Comparison of ENCODE assay signal across 9 mouse cellular contexts in genomic region chr16:45120844-45121425, GRCm38 (mm10). TPM values are rescaled to one million over a fixed set of nuclear protein-coding genes. Genes with fewer than 3 reads are reported as not detected.
DNase-seq lines count a peak whose midpoint lies in the region; ATAC-seq and TF ChIP-seq lines count a peak whose summit lies in the region.
"Had no signal": no experiment of that assay in that cellular context is flagged by ENCODE, and none has a peak within 500 bp of the region (broad histone marks: within the 10 kb centered on the region; RNA-seq: fewer than 3 reads in every experiment).

No protein-coding gene starts in this region.

- TF ChIP-seq CTCF in hindbrain, postnatal 0 days (IDR thresholded peaks at IDR 0.05; ENCODE audit: low read depth) = no peak

- H3K4me1 ChIP-seq in hindbrain, postnatal 0 days (ENCODE audit: insufficient read depth, low read length) = no peaks in the 10 kb centered on the region
- no peaks in the 10 kb centered on the region for H3K4me1 ChIP-seq in hindbrain, embryonic 13.5 days (replicated peaks)
- no peaks in the 10 kb centered on the region for H3K4me1 ChIP-seq in liver, embryonic 12.5 days

- H3K27ac ChIP-seq in hindbrain, postnatal 0 days = peak overlapping the region; percentile 37; the same call in 1 of the 2 replicates
- H3K27ac ChIP-seq in hindbrain, embryonic 13.5 days = no peak overlapping the region
- H3K27ac ChIP-seq in liver, embryonic 12.5 days = no peak overlapping the region
- H3K27ac ChIP-seq: limb, embryonic 15.5 days had no signal

- H3K27me3 ChIP-seq in hindbrain, postnatal 0 days (ENCODE audit: insufficient read depth, low read length) = no peaks in the 10 kb centered on the region
- no peaks in the 10 kb centered on the region for H3K27me3 ChIP-seq in hindbrain, embryonic 13.5 days
- no peaks in the 10 kb centered on the region for H3K27me3 ChIP-seq in liver, embryonic 12.5 days (replicated peaks)
- H3K27me3 ChIP-seq: limb, embryonic 15.5 days had no signal

- no peak overlapping the region for H3K4me3 ChIP-seq in hindbrain, postnatal 0 days (ENCODE audit: low read length)
- no peak overlapping the region for H3K4me3 ChIP-seq in hindbrain, embryonic 13.5 days
- no peak overlapping the region for H3K4me3 ChIP-seq in liver, embryonic 12.5 days
- H3K4me3 ChIP-seq: limb, embryonic 15.5 days had no signal

- 40% methylated on average over 5 of the region's 5 CpGs for WGBS in hindbrain, postnatal 0 days
- WGBS in hindbrain, embryonic 13.5 days = 69% methylated on average over 5 of the region's 5 CpGs
- 71% methylated on average over 5 of the region's 5 CpGs for WGBS in liver, embryonic 12.5 days (ENCODE audit: insufficient replicate concordance)

- DNase-seq in hindbrain, postnatal 0 days (ENCODE audit: low spot score) = peak; percentile 65
- DNase-seq in adrenal gland, postnatal 10 days = peak; percentile 81
- peak; percentile 74 for DNase-seq in gastrocnemius, postnatal 10 days
- DNase-seq in kidney, adult 11 months = peak; percentile 35
- DNase-seq in lung, postnatal 25 days (ENCODE audit: low spot score) = peak; percentile 36

- no peak for ATAC-seq in hindbrain, postnatal 0 days
- ATAC-seq in hindbrain, embryonic 13.5 days (ENCODE audit: low FRiP score) = no peak; the same call in 1 of the 2 replicates
- ATAC-seq in granulocyte monocyte progenitor cell, adult 5-6 weeks (replicated peaks; ENCODE audit: poor library complexity, severe bottlenecking) = no peak
- no peak for ATAC-seq in liver, embryonic 12.5 days

- no peak overlapping the region for H3K4me2 ChIP-seq in hindbrain, postnatal 0 days (ENCODE audit: low read depth, low read length)
- no peak overlapping the region for H3K4me2 ChIP-seq in hindbrain, embryonic 13.5 days
- no peak overlapping the region for H3K4me2 ChIP-seq in liver, embryonic 12.5 days
- H3K4me2 ChIP-seq: limb, embryonic 15.5 days had no signal

- H3K36me3 ChIP-seq in hindbrain, postnatal 0 days (ENCODE audit: insufficient read depth, low read length) = no peaks in the 10 kb centered on the region
- H3K36me3 ChIP-seq in hindbrain, embryonic 13.5 days = no peaks in the 10 kb centered on the region
- H3K36me3 ChIP-seq in liver, embryonic 12.5 days = no peaks in the 10 kb centered on the region

- H3K9me3 ChIP-seq in hindbrain, postnatal 0 days (ENCODE audit: low read length) = no peaks in the 10 kb centered on the region
- no peaks in the 10 kb centered on the region for H3K9me3 ChIP-seq in hindbrain, embryonic 13.5 days
- H3K9me3 ChIP-seq in liver, embryonic 12.5 days (replicated peaks) = no peaks in the 10 kb centered on the region
- H3K9me3 ChIP-seq: limb, embryonic 15.5 days had no signal

- no peak overlapping the region for H3K9ac ChIP-seq in hindbrain, postnatal 0 days (replicated peaks; ENCODE audit: low read length)
- no peak overlapping the region for H3K9ac ChIP-seq in hindbrain, embryonic 13.5 days
- H3K9ac ChIP-seq in liver, embryonic 12.5 days = no peak overlapping the region
- H3K9ac ChIP-seq: limb, embryonic 15.5 days had no signal

RNA-seq across cellular contexts. Expression of gene Ccdc80, which starts 27.7 kb away (rescaled TPM):
- total RNA-seq in hindbrain, postnatal 0 days (2014; rRNA removed) = 6.2 and 14.5 TPM in 2 replicates
- polyA plus RNA-seq in hindbrain, postnatal 0 days (2015; fragmentation: Nextera tagmentation; extraction: Ambion mirVana) = 13.6 and 14.9 TPM in 2 replicates
- polyA plus RNA-seq in hindbrain, embryonic 13.5 days (2015; fragmentation: Nextera tagmentation; extraction: Ambion mirVana) = 11.7 and 14.0 TPM in 2 replicates
- total RNA-seq in adrenal gland, postnatal 10 days (2021) = 10 to 100 TPM; 60.7 to 82.4 TPM
- total RNA-seq in gastrocnemius, postnatal 10 days (2021) = 100 to 1,000 TPM; 114 to 142 TPM
- 0.43 TPM in 1 of 2 replicates, not detected in the other for total RNA-seq in granulocyte monocyte progenitor cell, adult 5-6 weeks (2014; fragmentation: Nextera tagmentation)
- total RNA-seq in granulocyte monocyte progenitor cell, adult 5-6 weeks (2017) = 0.41 TPM in 1 of 2 replicates, not detected in the other
- 10.9 and 12.2 TPM in 2 replicates for polyA plus RNA-seq in liver, embryonic 12.5 days (2016; fragmentation: Nextera tagmentation; extraction: Ambion mirVana)

RNA-seq across cellular contexts. Expression of gene Slc35a5, which starts 37.6 kb away (rescaled TPM):
- total RNA-seq in hindbrain, postnatal 0 days (2014; rRNA removed) = 30.2 and 43.7 TPM in 2 replicates
- 26.1 and 36.1 TPM in 2 replicates for polyA plus RNA-seq in hindbrain, postnatal 0 days (2015; fragmentation: Nextera tagmentation; extraction: Ambion mirVana)
- 33.3 and 34.1 TPM in 2 replicates for polyA plus RNA-seq in hindbrain, embryonic 13.5 days (2015; fragmentation: Nextera tagmentation; extraction: Ambion mirVana)
- total RNA-seq in adrenal gland, postnatal 10 days (2021) = 10 to 100 TPM; 23.2 to 26.2 TPM
- total RNA-seq in gastrocnemius, postnatal 10 days (2021) = 1 to 10 TPM; 8.9 to 9.5 TPM
- total RNA-seq in granulocyte monocyte progenitor cell, adult 5-6 weeks (2014; fragmentation: Nextera tagmentation) = 8.7 and 15.9 TPM in 2 replicates
- total RNA-seq in granulocyte monocyte progenitor cell, adult 5-6 weeks (2017) = 10.9 and 20.1 TPM in 2 replicates
- polyA plus RNA-seq in liver, embryonic 12.5 days (2016; fragmentation: Nextera tagmentation; extraction: Ambion mirVana) = 7.3 and 9.0 TPM in 2 replicates

RNA-seq across cellular contexts. Expression of gene Atg3, which starts 37.6 kb away (rescaled TPM):
- total RNA-seq in hindbrain, postnatal 0 days (2014; rRNA removed) = 11.2 and 11.7 TPM in 2 replicates
- 52.1 and 53.0 TPM in 2 replicates for polyA plus RNA-seq in hindbrain, postnatal 0 days (2015; fragmentation: Nextera tagmentation; extraction: Ambion mirVana)
- polyA plus RNA-seq in hindbrain, embryonic 13.5 days (2015; fragmentation: Nextera tagmentation; extraction: Ambion mirVana) = 51.6 and 53.4 TPM in 2 replicates
- total RNA-seq in adrenal gland, postnatal 10 days (2021) = 10 to 100 TPM; 39.9 to 45.3 TPM
- 10 to 100 TPM; 24.1 to 25.0 TPM for total RNA-seq in gastrocnemius, postnatal 10 days (2021)
- total RNA-seq in granulocyte monocyte progenitor cell, adult 5-6 weeks (2014; fragmentation: Nextera tagmentation) = 52.2 and 60.2 TPM in 2 replicates
- 57.3 and 66.7 TPM in 2 replicates for total RNA-seq in granulocyte monocyte progenitor cell, adult 5-6 weeks (2017)
- polyA plus RNA-seq in liver, embryonic 12.5 days (2016; fragmentation: Nextera tagmentation; extraction: Ambion mirVana) = 28.9 TPM in 2 replicates
